Mouse (Mus musculus): ENCODE data around the gene Hivep2. TPM values are rescaled to one million over a fixed set of nuclear protein-coding genes. Genes with fewer than 3 reads are reported as not detected.

Gene Hivep2
- polyA plus RNA-seq, 1 experiment: 18.6 TPM

GRCm38 (mm10) chr10:14028956-14029355 lies 63.1 kb downstream of the Hivep2 start:
- TF ChIP-seq POLR2A (IDR thresholded peaks at IDR 0.05; ENCODE audit: borderline replicate concordance, extremely low read depth, insufficient read depth, insufficient read length, poor library complexity, severe bottlenecking) (no peak), CTCF (IDR thresholded peaks at IDR 0.05; ENCODE audit: borderline replicate concordance, extremely low read depth, insufficient read depth, insufficient read length) (no peak)
- no peak for DNase-seq (ENCODE audit: low read depth)

GRCm38 (mm10) chr10:14030458-14031035 lies 64.7 kb downstream of the Hivep2 start:
- no peak for TF ChIP-seq POLR2A (IDR thresholded peaks at IDR 0.05; ENCODE audit: borderline replicate concordance, extremely low read depth, insufficient read depth, insufficient read length, poor library complexity, severe bottlenecking)
- no peak for TF ChIP-seq CTCF (IDR thresholded peaks at IDR 0.05; ENCODE audit: borderline replicate concordance, extremely low read depth, insufficient read depth, insufficient read length)
- DNase-seq (ENCODE audit: low read depth): no peak

GRCm38 (mm10) chr10:14032532-14032931 lies 66.7 kb downstream of the Hivep2 start:
- no peak for TF ChIP-seq POLR2A (IDR thresholded peaks at IDR 0.05; ENCODE audit: borderline replicate concordance, extremely low read depth, insufficient read depth, insufficient read length, poor library complexity, severe bottlenecking)
- no peak for TF ChIP-seq CTCF (IDR thresholded peaks at IDR 0.05; ENCODE audit: borderline replicate concordance, extremely low read depth, insufficient read depth, insufficient read length)
- no peak for DNase-seq (ENCODE audit: low read depth)

GRCm38 (mm10) chr10:14034046-14034445 lies 68.2 kb downstream of the Hivep2 start:
- DNase-seq (ENCODE audit: low read depth): no peak
- TF ChIP-seq POLR2A (IDR thresholded peaks at IDR 0.05; ENCODE audit: borderline replicate concordance, extremely low read depth, insufficient read depth, insufficient read length, poor library complexity, severe bottlenecking): no peak
- TF ChIP-seq CTCF (IDR thresholded peaks at IDR 0.05; ENCODE audit: borderline replicate concordance, extremely low read depth, insufficient read depth, insufficient read length): no peak

- TF ChIP-seq POLR2A (IDR thresholded peaks at IDR 0.05; ENCODE audit: borderline replicate concordance, extremely low read depth, insufficient read depth, insufficient read length, poor library complexity, severe bottlenecking) (no peak), CTCF (IDR thresholded peaks at IDR 0.05; ENCODE audit: borderline replicate concordance, extremely low read depth, insufficient read depth, insufficient read length) (no peak)
- no peak for DNase-seq (ENCODE audit: low read depth)
These were observed 68.9 kb downstream of the Hivep2 start for GRCm38 (mm10) chr10:14034790-14035189.

GRCm38 (mm10) chr10:14035607-14036006 lies 69.7 kb downstream of the Hivep2 start:
- TF ChIP-seq CTCF (IDR thresholded peaks at IDR 0.05; ENCODE audit: borderline replicate concordance, extremely low read depth, insufficient read depth, insufficient read length) (no peak), POLR2A (IDR thresholded peaks at IDR 0.05; ENCODE audit: borderline replicate concordance, extremely low read depth, insufficient read depth, insufficient read length, poor library complexity, severe bottlenecking) (no peak)
- DNase-seq (ENCODE audit: low read depth): no peak

GRCm38 (mm10) chr10:14036472-14036871 lies 70.6 kb downstream of the Hivep2 start:
- DNase-seq (ENCODE audit: low read depth): no peak
- TF ChIP-seq CTCF (IDR thresholded peaks at IDR 0.05; ENCODE audit: borderline replicate concordance, extremely low read depth, insufficient read depth, insufficient read length): no peak
- no peak for TF ChIP-seq POLR2A (IDR thresholded peaks at IDR 0.05; ENCODE audit: borderline replicate concordance, extremely low read depth, insufficient read depth, insufficient read length, poor library complexity, severe bottlenecking)

- no peak for DNase-seq (ENCODE audit: low read depth)
- TF ChIP-seq POLR2A (IDR thresholded peaks at IDR 0.05; ENCODE audit: borderline replicate concordance, extremely low read depth, insufficient read depth, insufficient read length, poor library complexity, severe bottlenecking) (no peak), CTCF (IDR thresholded peaks at IDR 0.05; ENCODE audit: borderline replicate concordance, extremely low read depth, insufficient read depth, insufficient read length) (no peak)
These were observed 72.2 kb downstream of the Hivep2 start for GRCm38 (mm10) chr10:14037977-14038489.

- DNase-seq (ENCODE audit: low read depth): no peak
- TF ChIP-seq CTCF (IDR thresholded peaks at IDR 0.05; ENCODE audit: borderline replicate concordance, extremely low read depth, insufficient read depth, insufficient read length): no peak
- no peak for TF ChIP-seq POLR2A (IDR thresholded peaks at IDR 0.05; ENCODE audit: borderline replicate concordance, extremely low read depth, insufficient read depth, insufficient read length, poor library complexity, severe bottlenecking)
These were observed 75.0 kb downstream of the Hivep2 start for GRCm38 (mm10) chr10:14040716-14041470.

- no peak for DNase-seq (ENCODE audit: low read depth)
- TF ChIP-seq CTCF (IDR thresholded peaks at IDR 0.05; ENCODE audit: borderline replicate concordance, extremely low read depth, insufficient read depth, insufficient read length) (no peak), POLR2A (IDR thresholded peaks at IDR 0.05; ENCODE audit: borderline replicate concordance, extremely low read depth, insufficient read depth, insufficient read length, poor library complexity, severe bottlenecking) (no peak)
These were observed 75.7 kb downstream of the Hivep2 start for GRCm38 (mm10) chr10:14041606-14042005.

- no peak for TF ChIP-seq POLR2A (IDR thresholded peaks at IDR 0.05; ENCODE audit: borderline replicate concordance, extremely low read depth, insufficient read depth, insufficient read length, poor library complexity, severe bottlenecking)
- no peak for TF ChIP-seq CTCF (IDR thresholded peaks at IDR 0.05; ENCODE audit: borderline replicate concordance, extremely low read depth, insufficient read depth, insufficient read length)
- no peak for DNase-seq (ENCODE audit: low read depth)
These were observed 76.9 kb downstream of the Hivep2 start for GRCm38 (mm10) chr10:14042539-14043348.
